Mouse (Mus musculus) gastrocnemius, postnatal 4 days (tissue): ENCODE measurements around the gene Zfp609. TPM values are rescaled to one million over a fixed set of nuclear protein-coding genes. Genes with fewer than 3 reads are reported as not detected.
"Not testable (repeated sequence)": the region's sequence is repeated elsewhere in the genome, so short reads cannot be mapped to it uniquely, and the experiment has no call there.

Experiments used
- DNase-seq, 2 experiments: peaks; one replicate each; pipeline ENCODE4 v3.0.0; 2021 to 2022; ENCODE audit warnings: low spot score in 2 of 2, mixed read lengths in 2 of 2
- total RNA-seq, 2 experiments: library from RNA; stranded (reverse); gene quantifications; 2 replicates each; pipeline ENCODE4 v1.2.3; 2021

The Zfp609 gene
- total RNA-seq, 2 experiments from 2014 or later = 34.1 to 39.0 TPM

GRCm38 (mm10) chr9:65676358-65677118 lies 150.8 kb downstream of the Zfp609 start:
- peak; percentile 98 for DNase-seq

- no peak for DNase-seq
Measured at GRCm38 (mm10) chr9:65675461-65676357, 151.7 kb downstream of the Zfp609 start.

DNA sequence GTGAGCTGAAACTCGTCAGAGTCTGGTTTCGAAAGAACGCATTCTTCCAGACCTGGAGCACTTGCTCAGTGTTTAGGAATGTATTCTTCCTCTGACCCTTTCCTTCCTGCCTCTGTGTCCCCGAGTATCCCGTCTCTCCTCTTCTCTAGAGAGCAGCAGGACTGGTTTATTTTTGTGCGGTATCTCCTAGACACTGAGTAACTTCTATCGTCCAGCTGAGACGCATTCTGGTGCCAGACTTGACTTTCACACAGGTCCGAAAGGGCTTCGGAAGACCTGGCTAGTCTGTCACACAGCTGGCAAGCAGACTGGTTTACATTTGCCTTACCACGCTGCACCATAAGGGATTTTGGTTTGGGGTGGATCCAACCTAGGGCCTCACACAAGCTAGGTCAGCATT lies 154.4 kb downstream of the Zfp609 start:
- no peak for DNase-seq

DNA sequence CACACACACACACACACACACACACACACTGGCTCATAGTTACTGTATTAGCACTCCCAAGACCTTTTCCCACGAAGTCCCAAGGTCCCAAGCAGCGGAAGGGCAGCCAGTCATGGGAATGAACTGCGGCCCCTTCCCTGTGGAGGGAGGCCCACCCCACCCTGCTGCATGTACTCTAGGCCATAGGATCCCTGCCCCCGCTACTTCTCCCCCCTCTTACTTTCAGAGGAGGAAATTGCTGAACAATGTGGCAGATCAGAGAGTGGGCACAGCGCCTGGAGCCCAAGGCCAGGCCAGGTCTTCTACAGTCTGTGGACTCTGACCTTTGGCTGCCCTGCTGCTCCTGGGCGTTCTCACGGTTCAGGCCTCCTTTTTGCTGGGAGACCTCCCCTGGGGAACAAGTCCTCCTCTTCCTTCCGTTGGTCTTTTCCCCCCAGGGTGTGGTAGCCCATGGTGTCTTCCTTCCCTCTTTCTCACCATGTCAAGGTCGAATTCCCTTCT lies 155.9 kb downstream of the Zfp609 start:
- peak in 1 of 2 experiments; percentile 45 for DNase-seq

DNA sequence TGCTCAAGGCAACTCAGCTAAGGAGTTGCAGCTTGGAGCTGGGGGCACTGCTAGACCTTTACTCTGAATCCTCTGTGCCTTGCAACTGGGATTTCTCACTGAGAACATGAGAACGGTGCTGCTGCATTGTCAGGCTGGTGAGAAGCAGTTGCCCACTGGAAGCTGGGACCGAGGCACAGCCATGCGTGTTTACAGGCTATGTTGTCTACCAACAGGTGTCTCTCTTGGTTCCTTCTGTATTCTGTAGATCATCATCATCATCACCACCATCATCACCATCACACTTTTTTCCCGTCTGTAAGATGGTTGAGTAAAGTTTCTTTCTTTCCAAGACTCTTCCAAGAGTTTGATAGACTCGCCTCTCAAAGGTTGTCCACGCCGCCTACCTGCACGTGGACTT lies 159.7 kb downstream of the Zfp609 start, which contains the start of gene Oaz2:
TSS of gene Oaz2 (plus strand) at position 301 of the 400 bp plus-strand sequence.
- no peak for DNase-seq

DNA sequence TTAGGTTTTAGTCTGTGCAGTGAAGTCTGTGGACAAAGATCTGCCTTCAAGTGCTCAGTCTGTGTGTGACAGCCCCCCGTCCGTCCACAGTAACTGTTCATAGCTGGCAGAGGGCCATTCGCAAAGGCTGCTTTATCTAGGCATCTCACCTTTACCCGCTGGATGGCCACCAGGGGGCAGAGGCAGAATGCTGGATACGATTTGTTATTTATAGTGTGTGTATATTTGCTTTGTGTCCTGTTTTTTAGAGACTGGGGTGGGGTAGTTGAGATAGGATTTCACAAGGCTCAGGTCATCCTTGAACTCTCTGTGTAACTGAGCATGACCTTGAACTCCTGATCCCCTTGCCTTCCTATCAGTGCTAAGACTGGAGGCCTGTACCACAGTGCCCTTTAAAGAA lies 161.3 kb downstream of the Zfp609 start:
- DNase-seq = peak; percentile 44 to 59

DNA sequence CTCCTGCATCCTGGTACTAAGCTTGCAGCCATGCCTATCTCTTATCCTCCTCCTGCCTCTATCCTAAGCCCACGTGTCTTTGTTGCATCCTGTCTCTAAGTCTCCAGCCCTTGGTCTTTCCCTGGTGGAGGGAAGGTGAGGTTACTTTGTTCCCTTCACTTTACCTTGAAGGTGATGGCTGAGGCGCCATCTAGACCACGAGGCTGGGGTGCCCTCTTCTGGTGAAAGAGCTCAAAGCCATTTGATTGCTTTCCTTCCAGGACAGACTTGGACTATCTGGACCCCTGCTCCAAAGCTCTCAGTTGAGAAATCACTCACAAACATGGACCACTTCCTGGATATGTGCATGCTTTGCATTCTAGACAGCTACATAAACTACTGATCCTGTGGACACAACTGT lies 163.2 kb downstream of the Zfp609 start:
- DNase-seq = peak in 1 of 2 experiments; percentile 60

DNA sequence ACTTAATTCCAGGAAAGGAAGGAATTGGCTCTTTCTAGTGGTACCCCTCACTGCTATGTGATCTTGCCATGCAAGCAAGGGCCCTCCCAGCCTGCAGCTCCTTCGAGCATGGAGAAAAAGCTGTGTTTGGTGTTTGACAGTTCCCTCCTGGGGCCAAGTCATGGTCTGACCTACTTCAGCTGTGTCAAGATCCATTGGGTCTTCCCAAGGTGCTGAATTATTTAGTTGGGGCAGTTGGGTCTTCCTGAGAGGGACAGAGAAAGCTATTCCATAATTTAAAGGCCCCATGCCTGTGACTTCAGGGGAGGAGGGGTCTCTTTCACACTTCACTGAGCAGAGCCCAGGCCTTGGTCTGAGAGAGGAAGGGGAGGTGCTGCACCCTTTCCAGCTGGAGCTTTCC lies 165.9 kb downstream of the Zfp609 start:
- no peak for DNase-seq

DNA sequence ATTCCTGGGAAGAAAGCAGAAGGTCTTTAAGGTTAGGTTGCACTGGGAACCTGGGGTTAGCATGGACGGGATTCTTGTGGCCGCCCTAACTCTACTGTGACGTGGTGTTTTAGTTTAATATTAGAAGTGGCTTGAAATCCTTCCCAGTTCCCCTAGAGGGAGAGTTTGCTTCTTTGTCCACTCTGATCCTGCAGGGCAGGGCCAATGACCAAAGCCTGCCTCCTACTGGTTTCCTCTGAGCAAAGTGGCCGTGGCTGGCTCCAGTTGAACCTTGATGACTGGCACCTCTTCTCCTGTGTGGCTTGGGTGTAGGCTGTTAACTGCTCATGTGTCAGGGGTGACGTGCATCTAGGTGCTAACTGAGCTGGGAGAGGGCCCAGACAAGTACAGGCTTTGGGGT lies 166.3 kb downstream of the Zfp609 start:
- no peak for DNase-seq

- DNase-seq = no peak
Measured at GRCm38 (mm10) chr9:65657218-65657617, 170.1 kb downstream of the Zfp609 start.

GRCm38 (mm10) chr9:65655540-65655939 lies 171.8 kb downstream of the Zfp609 start:
- no peak for DNase-seq

- no peak for DNase-seq
Measured at GRCm38 (mm10) chr9:65654700-65655237, 172.6 kb downstream of the Zfp609 start.

GRCm38 (mm10) chr9:65653741-65654140 lies 173.6 kb downstream of the Zfp609 start:
- DNase-seq = no peak

DNA sequence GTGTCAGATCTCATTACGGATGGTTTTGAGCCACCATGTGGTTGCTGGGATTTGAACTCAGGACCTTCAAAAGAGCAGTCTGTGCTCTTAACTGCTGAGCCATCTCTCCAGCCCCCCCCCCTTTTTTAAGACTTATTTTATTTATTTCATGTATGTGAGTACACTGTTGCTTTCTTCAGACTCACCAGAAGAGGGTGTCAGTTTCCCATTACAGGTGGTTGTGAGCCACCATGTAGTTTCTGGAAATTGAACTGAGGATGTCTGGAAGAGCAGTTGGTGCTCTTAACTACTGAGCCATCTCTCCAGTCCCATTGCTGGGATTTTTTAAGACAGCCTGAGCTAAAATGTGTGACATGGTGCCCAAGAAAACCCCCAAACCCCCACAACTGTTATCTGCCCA lies 175.4 kb downstream of the Zfp609 start:
- DNase-seq = not testable (repeated sequence)

DNA sequence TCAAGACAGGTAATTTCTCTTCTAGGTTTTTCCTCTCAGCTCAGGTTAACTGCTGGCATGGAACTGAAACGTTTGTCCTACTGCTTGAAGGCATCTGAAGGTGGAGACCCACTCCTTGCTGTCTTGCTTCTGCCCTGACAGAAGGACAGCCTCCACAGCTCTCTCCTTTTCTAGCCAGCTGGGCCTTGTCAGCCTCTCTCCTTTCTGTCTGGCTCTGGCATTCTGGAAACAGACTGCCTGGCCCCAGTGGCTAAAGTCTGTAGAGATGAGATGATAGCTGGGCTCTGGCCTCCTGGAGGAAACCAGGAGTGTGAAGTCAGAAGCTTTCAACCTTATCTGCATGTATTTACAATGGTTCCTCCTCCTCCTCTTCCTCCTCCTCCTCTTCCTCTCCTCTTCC lies 177.4 kb downstream of the Zfp609 start:
- no peak for DNase-seq

DNA sequence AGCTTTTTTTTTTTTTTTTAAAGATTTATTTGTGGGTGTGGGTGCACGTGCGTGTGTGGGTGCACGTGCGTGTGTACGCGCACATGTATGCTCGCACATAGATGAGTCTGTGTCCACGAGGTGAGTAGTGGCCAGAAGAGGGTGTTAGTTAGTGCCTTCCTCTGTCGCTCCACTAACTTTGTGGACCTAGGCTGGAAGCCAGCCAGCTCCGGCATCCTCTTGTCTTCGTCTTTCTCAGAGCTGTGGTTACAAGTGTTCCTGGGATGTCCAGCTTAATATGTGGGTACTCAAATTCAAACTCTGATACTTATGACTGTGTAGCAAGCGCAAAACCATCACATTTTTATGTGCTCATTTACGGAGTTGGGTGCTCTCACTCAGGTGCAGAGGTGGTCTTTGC lies 178.6 kb downstream of the Zfp609 start:
- DNase-seq = no peak

- DNase-seq = no peak
Measured at GRCm38 (mm10) chr9:65646782-65647181, 180.6 kb downstream of the Zfp609 start.

GRCm38 (mm10) chr9:65645984-65646383 lies 181.4 kb downstream of the Zfp609 start:
- DNase-seq = no peak

DNA sequence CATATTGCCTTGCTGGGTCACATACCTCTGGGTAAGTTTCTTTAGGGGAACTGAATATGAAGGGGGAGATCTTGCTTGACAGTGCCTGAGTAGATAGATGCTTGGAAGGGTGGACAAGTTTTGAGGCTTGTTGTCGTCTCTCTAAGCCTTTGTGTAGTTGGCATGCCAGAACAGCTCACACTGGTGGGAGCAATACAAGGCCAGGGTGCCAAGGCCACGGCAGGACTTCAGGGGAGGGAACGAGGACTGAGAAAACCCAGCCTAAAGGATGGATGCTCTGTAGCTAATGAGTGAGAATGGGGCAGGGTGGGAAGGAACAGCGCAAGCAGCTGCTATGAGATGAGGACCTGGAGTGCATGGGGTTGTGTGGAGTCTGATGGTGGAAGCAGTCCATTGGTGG lies 182.4 kb downstream of the Zfp609 start:
- no peak for DNase-seq

DNA sequence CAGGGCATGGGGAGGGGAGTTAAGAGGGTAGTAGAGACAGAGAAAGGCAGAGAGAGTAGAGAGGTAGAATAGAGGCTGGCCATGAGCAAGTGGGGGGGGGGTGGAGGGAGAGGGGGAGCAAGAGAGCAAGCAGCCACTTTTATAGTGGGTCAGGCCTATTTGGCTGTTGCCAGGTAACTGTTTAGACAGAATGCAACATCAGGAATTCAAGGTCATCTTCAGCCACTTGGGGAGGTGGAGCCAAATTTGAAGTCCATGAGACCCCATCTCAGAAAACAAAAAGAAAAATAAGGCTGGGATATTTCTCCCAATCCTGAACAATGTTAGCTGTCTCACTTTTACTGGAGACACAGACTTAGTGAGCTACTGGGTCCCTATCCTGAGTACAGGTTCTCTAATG lies 184.8 kb downstream of the Zfp609 start:
- DNase-seq = no peak
